Mouse (Mus musculus): ENCODE data around the gene Scamp3.

DNA sequence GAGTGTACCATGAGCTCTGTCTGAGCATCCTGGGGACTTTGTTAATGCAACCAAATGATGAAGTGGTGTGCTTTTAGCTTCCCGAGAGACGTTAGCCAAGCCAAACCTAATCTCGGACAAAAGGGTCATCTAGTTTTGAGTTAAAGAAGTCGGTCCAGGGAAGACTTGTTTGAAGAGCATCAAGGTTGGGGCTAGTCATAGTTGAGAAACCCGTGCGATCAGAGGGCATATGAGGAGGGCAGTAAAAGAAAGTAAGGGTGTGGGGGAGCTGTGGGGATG is 773 bp downstream of the Scamp3 start:
- no peak for TF ChIP-seq CTCF (IDR thresholded peaks at IDR 0.05; ENCODE audit: low read depth, low read length)
- no peak for TF ChIP-seq POLR2A (IDR thresholded peaks at IDR 0.05; ENCODE audit: borderline replicate concordance, low read depth, low read length)

Data from bone marrow macrophage, adult 2 months (primary cell).